Mouse (Mus musculus) urinary bladder, postnatal 4 days (tissue): ENCODE data around the gene Ptprs.

Experiments
- DNase-seq, 2 experiments: peaks; one replicate each; pipeline ENCODE4 v3.0.0; 2021 to 2022; ENCODE audit warnings: low spot score in 2 of 2

Ptprs gene

DNA sequence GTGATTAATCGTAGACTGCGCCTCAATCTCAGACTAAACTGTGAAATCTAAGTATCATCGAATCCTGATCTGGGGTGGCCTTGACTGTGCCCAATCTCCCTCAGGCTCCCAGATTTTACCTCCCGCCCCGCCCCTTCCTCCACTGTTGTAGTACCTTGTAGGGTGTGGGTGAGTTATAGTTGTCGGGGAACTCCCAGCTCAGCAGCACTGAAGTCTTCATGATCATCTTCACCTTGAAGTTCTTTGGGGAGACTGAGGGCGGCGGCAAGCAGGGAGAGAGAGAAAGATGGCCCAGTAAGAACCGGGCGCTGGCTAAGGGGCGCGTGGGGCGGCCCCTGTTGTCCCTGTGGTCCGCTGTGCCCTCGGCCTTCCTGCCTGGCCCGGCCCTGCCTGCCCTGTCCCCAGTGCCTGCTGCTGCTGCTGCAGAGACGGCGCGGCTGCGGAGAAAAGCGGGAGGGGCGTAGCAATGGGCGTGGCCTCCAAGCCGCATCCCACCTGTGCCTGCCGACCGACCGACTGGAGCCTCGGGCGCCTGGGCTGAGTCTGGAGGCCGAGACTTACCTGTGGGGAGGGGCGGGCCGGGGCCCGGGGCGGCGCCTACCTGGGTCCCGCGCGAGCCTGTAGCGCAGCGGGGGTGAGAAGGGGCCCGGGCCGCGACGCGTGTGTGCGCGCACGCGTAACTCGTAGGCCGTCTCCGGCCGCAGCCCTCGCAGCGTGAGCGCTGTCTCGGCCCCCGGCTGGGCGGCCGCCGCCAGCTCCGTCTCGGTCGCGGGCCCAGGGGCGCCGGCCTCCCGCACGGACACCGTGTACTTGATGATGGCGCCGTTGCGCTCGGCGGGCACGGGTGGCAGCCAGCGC lies 51.3 kb downstream of the Ptprs start:
- peak; percentile 64 to 73 for DNase-seq

DNA sequence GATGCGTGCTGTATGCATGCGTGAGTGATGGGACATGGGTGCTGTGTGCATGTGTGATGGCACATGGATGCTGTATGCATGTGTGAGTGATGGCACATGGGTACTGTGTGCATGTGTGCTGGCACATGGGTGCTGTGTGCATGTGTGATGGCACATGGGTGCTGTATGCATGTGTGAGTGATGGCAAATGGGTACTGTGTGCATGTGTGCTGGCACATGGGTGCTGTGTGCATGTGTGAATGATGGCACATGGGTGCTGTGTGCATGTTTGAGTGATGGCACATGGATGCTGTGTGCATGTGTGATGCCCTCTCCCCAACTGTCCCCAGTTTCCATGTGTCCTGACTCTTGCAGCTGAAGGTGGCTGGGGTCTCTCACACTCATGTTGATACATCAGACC lies 56.3 kb downstream of the Ptprs start:
- no peak for DNase-seq

- DNase-seq = no peak
Measured at GRCm38 (mm10) chr17:56418304-56418703, 58.0 kb downstream of the Ptprs start.

- DNase-seq = no peak
Measured at GRCm38 (mm10) chr17:56414785-56415184, 61.5 kb downstream of the Ptprs start.

- no peak for DNase-seq
Measured at GRCm38 (mm10) chr17:56413113-56413512, 63.2 kb downstream of the Ptprs start.

DNA sequence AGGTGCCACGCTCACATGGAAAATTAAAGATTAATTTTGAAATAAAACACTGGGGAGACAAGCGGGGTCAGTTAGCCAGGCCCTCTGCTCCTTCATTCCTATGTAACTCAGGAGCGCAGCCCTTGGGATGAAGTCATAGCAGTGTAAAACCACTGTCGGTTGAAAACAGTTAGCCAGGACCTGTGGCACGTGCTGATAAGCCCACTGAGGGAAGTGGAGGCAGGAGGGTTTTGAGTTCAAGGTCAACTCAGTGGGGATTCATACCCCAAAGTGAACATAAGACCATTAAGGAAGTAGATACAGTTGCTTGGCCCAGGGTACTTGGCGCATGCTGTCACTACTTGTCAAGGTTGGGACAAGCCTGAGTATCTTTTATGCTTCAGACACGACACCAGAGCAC lies 64.8 kb downstream of the Ptprs start:
- DNase-seq = no peak

GRCm38 (mm10) chr17:56409759-56410158 lies 66.5 kb downstream of the Ptprs start:
- no peak for DNase-seq

DNA sequence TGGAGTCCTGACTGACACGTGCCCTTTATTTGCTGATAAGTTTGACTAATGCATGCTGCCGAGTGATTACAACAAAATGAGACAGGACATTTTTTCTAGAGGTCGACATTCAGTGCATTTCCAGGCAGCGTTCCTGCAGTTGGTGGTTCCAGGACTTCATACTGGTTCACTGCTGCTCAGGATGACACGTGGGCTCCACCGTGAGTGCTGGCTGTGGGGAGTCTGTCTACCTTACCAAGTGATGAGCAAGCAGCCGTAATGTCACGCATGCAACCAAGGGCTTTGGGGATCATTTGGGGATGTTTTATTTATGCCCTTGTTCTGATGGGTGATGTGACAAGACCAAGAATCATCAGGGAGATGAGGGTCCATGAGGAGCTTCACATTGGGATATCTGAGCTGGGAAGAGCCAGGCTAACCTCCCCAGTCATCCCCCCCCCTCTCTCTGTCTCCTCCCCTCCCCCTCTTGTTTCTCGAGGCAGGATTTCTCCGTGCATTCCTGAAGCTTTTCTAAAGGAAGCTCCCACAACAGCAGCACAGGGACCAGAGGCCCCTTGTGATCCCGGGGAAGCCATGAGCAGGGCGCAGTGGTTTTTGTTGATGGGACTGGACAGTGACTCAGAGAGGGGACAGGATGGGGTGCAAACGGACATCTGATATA lies 67.2 kb downstream of the Ptprs start:
- DNase-seq = no peak

DNA sequence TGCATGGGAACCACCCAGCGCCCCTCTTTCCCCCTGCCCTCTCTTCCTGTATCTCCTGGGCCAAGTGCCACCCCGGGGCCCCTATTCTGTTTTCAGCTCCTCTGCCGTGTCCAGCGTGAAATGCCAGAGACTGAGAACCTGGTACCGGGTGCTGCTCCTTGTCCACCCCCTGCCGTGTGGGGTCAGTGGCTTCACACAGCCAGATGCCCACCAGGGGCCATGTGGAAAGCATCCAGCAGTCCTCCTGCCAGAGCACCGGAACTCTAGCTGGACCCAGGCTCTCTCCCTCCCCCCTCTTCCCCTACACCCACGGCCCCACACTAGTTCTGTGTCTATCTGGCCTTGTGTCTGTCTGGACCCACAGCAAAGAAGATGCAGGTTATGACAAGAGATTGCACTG lies 68.9 kb downstream of the Ptprs start:
- no peak for DNase-seq

DNA sequence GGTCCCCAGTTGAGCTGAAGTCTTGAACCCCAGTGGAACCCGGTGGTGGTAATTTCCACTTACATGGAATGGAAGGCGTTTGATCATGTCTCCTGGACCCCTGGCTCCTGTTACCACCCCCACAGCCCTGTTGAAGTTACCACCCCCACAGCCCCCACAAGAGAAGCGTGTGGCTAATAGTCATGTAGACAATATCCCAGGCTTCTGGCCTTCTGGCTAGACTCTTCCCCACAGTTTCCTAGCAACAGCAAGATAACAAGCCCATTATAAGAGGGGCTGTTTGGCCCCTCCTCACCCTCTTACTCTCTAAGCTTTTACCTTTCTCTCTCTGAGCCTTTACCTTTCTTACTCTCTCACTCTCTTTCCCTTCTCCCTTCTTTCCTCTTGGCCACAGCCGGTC lies 69.4 kb downstream of the Ptprs start:
- no peak for DNase-seq

DNA sequence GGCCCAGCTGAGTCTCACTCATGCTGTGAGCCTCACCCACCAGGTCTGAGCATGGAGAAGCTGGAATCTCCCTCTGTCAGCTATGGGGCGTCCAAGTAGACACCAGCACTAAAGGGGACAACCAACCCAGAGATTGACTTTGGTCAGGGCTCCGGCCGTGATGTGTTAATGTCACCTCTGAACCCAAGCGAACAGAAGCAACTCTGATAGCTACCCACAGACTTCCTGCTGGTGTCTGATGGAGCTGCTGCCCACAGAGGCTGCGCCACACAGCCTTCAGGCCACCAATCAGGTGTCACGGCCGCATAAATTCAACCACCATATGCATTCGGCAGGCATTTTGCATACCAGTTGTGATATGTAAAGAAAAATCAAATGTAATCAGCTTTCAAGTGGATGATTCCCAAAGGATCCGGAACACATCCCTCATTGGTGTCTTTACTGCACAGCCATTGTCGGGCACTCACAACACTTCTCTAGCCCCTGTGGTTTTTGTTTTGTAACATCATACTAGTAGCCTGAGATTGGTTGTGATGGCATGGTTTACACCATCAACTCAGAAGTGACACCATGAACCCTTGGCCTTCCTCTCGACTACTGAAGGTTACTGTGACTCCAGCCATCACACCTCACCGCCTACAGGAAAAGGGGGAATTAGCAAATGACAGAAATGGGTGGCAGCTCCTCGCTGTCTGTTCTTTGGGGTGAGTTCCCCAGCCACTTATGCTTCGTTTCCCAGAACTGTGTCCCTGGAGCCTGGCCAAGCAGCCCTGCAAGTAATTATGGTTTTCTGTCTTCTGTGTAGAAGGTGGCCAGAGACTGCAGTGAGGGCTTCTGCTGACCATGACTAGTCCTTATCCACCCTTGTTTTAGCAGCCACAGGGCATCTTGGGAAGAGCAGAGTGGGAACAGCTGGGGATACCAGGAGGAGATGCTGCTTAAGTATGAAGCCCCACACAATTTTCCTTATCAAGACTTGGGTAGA lies 70.1 kb downstream of the Ptprs start:
- no peak for DNase-seq

GRCm38 (mm10) chr17:56405341-56405740 lies 70.9 kb downstream of the Ptprs start:
- no peak for DNase-seq

DNA sequence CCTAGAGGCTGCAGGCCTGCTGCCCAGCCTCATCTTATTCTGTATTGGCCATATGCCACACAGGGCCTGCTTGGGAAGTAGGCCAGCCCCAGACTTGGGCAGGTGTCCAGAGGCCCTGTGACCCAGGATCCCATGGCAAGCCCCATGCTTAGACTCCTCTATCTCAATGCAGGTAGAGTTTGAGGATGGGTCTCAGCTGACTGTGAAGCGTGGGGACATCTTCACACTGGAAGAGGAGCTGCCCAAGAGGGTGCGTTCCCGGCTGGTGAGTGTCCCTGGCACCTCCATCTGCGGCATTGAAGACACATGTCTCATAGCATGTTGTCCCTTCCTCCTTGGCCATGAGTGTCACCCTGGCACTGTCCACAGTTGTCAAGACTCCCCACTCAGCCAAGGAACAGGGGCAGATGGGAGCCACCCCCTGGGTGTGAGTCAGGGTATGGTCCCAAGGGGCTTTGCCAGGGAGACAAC lies 75.2 kb downstream of the Ptprs start:
- no peak for DNase-seq

GRCm38 (mm10) chr17:56400221-56400620 lies 76.1 kb downstream of the Ptprs start:
- no peak for DNase-seq

DNA sequence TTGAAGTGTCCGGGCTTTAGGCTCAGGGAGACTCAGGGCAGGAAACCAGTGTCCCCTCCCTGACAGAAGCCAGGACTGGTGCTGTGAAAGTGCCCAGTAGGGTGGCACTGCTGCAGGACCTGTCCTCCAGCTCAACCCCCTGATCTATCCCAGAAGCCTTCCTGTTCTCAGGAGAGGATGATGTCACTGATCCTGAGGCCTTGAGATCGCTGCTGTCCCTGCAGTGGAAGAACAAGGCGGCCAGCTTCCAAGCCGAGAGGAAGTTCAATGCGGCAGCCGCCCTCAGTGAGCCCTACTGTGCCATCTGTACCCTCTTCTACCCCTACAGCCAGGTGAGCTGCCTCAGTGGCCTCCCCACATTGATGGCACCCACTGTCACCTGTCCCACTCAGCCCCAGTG lies 80.2 kb downstream of the Ptprs start:
- DNase-seq = no peak

GRCm38 (mm10) chr17:56393889-56394288 lies 82.4 kb downstream of the Ptprs start:
- no peak for DNase-seq

GRCm38 (mm10) chr17:56393238-56393637 lies 83.0 kb downstream of the Ptprs start:
- no peak for DNase-seq

- no peak for DNase-seq
Measured at GRCm38 (mm10) chr17:56387612-56388011, 88.7 kb downstream of the Ptprs start.

DNA sequence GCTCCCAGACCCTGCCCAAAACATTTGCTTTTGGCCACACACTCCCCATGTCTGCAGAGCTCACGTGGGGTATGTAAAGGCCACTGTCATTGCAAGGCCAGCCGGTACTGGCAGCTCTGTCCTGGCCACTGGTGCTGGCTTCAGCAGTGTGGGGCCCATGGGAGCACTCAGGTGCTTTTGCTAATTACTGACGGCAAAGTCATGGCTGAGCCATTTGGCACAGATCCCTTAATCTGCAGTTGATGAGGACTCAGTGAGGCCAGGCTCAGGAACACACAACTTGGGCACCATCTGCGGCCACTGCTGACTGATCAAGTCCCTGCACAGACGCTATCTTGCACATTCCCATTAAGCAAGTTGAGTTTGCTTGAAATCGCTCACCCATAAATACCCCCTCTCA lies 91.4 kb downstream of the Ptprs start:
- DNase-seq = no peak

GRCm38 (mm10) chr17:56382997-56383396 lies 93.3 kb downstream of the Ptprs start:
- no peak for DNase-seq

- no peak for DNase-seq
Measured at GRCm38 (mm10) chr17:56381183-56381582, 95.1 kb downstream of the Ptprs start.

DNA sequence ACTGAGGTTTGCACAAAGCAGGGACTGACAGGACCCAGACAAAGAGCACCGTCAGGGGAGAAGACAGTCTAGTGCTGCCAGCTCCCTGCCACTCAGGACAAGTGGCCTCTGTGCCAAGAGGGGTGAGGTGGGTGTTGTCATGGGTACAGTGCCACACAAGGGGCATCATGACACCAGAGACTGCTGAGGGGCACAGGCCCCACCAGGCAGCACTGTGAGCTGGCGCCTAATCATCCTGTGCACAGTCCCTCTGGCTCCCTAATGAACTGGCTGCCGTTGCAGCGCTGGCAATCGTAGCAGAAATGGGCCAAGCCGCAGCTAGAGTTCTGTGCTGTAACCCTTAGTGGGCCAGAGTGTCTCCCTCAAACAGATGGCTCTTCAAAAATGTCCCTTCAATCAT lies 96.0 kb downstream of the Ptprs start:
- no peak for DNase-seq
